Mouse (Mus musculus) cerebellum, adult 8-10 months (tissue): ENCODE results near the gene Laptm5.

ENCODE experiments used
- DNase-seq: peaks from one replicate; pipeline ENCODE4 v3.0.0; 2022

The Laptm5 gene

DNA sequence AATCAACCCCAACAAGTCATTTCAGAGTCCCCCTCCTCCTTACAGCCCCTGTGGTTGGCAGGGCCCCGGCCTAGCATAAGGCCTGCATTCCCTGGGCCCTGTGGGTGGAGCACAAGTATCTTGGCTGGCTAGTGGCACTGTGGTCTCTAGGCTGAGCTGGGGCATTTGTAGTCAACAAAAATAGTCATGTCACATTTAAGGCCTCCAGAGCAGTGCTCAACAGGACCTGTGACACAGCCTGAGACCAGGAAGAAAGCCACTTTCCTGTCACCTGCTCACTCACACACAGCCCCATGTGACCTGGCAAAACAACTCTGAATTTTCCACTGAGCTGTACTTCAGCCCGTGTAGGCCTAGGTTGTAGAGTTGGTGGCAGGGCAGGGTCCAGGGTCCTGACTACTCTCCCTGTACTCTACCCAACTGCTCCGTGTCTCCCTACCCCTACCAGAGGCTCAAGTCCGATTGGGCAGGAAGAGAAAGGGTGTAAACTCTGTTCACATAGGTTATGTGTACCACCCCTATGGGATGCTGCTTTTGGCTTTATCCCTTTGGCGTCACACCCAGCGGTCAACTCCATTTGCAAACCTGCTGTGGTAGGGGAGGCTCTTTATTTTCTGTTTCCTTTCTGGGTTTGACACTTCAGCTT lies 13.0 kb upstream of the Laptm5 start:
- no peak for DNase-seq

- DNase-seq, result no peak
These were observed 12.2 kb upstream of the Laptm5 start for GRCm38 (mm10) chr4:130900746-130901145.

- no peak for DNase-seq
These were observed 10.6 kb upstream of the Laptm5 start for GRCm38 (mm10) chr4:130902289-130902781.

DNA sequence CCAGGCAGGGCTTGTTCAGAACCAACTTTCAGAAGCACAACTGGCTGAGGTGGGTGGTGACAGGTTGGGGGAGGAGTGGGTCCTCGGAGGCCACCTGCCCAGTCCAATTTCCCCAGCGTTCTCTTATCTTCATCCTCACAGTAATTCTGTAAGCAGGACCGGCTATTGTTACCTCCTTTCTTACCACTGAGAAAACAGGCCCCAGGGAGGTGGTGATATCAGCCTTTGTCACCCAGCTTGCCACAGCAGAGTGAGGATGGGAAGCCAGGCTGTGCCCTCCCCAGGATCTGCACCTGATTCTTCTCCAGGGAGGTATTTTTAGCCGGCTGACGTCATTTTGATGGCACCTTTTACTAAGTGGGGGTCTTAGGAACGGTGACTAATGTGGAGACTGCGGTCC lies 7.9 kb upstream of the Laptm5 start:
- DNase-seq, result no peak

GRCm38 (mm10) chr4:130905882-130906281 lies 7.0 kb upstream of the Laptm5 start:
- DNase-seq, result no peak

DNA sequence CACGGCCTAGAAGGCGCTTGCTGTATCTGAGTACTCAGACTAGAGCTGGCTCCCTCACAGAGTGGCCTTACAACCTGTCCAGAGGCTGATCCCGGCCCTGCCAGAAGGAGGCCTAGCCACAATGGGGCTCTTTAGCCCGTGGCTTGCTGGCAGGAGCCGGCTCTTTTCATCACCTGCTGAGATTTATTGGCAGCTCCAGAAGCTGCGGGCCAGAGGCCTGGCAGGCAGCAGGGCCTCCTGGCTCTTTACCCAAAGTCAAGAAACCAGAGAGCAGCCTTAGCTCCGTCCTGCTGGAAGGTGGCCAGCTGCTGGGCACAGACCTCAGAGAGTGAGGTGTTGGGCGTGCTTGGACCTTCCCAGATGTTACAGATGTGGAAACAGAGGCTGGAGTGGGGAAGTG lies 6.6 kb upstream of the Laptm5 start:
- peak; percentile 51 for DNase-seq

GRCm38 (mm10) chr4:130907200-130908069 lies 5.5 kb upstream of the Laptm5 start:
- DNase-seq, result no peak

DNA sequence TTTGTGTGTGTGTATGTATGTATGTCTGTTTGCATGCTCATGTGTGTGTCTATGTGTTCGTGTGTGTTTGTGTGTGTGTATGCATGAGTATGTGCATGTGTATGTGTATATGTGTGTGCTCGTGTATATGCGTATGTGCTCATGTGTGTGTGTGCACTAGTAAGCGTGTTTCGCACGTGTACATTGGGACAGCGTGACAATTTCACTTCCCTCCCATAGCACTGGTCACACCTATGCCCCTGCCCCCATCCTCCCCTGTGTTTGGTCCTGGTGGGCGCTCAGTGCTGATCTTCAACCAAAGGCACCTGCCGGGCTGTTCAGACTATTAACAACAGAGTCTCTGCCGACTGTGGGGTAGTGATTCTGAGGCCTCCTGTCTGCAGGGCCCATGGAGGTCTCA lies 4.8 kb upstream of the Laptm5 start:
- no peak for DNase-seq

GRCm38 (mm10) chr4:130909167-130909874 lies 3.6 kb upstream of the Laptm5 start:
- no peak for DNase-seq

DNA sequence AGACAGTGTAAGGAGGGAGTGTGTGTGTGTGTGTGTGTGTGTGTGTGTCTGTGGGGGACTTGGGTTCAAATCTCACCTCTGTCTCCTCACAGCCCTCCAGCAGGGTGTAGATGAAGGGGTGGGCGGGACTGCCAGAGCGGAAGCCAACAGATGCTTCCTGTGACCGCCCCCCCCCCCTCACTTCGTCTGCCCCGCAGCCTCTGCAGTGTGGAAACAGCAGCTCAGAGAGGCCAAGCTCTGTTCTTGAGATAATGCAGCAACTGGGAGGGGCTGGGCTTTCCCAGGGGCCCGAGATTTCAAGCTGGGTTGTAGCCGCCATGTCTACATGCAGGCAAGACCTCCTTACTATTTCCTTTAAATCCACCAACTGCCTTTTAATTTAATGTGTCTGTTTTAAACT lies 2.3 kb upstream of the Laptm5 start:
- DNase-seq, result no peak

- no peak for DNase-seq
These were observed 299 bp upstream of the Laptm5 start for GRCm38 (mm10) chr4:130912626-130913025.

DNA sequence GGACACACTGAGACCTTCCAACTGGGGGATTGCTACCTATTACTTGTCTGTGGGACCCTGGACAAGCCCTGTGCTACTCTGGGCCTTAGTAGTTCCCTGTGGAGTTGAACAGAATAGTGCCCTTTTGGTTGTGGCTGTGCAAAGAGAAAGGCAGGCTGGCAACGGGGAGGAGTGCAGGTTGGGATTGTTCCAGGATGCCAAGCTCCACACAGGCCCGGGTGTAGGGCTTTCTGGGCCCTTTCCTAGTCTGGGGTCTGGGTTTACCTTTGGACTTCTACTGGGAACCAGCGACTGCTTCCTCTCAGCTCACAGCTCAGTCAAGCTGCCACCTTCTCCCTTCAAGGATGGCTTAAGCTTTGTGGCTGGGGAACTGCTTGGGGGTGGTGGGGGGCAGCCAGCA lies 586 bp downstream of the Laptm5 start:
- DNase-seq, result no peak

DNA sequence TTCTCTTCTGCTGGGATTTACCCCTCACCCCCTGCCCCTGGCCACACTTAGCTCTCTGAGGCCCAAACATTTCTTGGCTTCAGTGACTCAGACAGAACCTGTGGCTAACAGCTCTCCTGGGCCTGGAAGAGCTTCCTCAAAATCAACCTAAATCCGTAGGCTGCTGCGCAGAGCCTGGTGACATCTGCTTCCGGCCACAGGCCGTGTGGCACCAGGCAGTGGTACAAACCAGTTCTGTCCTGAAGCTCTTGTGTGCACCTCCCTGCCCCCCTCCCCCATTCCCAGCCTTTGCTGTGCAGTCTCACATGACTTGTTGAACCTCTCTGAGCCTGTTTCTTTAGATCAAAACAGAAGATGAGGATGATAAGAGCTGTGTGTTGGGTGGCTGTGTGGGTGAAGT lies 1.1 kb downstream of the Laptm5 start:
- DNase-seq, result no peak

GRCm38 (mm10) chr4:130914527-130914926 lies 1.6 kb downstream of the Laptm5 start:
- no peak for DNase-seq

GRCm38 (mm10) chr4:130915006-130915667 lies 2.2 kb downstream of the Laptm5 start:
- DNase-seq, result no peak

DNA sequence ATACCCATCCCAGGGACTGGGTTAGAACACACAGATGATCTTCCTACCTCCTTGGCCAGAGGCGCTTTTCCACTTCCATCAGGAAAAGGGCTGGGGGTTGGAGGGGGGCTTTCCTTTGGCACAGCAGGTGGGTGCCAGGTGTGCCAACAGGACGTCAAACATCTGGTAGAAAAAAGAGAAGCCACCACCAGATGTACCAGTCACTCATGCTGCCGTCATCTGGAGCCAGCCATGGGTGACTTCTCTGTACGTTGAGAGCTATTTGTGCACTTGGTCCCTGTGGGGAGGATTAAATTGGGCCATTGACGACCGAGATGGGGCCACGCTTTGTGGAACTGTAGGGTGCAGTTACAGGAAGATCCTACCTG lies 2.7 kb downstream of the Laptm5 start:
- DNase-seq, result no peak

DNA sequence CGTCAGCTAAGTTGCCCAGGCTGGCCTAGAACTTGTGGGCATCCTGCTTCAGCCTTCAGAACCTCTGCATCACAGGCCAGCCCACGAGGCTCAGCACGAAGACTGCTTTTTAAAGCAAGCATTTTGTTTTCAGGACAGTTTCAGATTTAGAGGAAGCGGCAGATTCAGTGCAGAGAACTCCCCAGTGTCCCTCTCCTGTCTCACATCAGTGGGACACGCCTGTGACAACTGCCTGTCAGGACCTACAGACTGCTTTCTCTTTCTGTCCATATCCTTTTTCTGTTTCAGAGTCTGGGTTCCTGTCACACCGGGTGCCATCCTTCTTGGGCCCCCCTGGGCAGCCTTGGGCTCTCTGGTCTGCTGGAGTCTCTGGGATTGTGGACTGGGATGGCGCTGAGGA lies 3.7 kb downstream of the Laptm5 start:
- no peak for DNase-seq

DNA sequence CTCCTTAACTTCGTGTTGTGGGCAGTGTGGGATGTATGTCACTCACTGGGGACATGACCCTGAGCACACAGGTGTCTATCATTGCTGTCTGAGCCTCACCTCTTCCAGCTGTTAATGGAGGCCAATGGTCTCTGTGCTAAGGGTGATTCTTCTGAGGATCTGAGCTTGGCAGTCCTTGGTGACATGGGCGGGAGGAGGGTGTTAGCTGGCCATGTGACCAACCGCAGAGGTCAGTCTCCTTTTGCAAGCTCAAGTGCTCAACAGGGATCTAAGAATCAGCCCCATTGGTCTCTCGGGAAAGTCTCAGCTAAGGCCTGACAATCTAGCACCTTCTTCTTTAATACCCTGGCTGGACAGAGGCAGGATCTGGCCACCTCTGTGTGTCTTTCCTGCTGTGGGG lies 4.6 kb downstream of the Laptm5 start:
- DNase-seq, result no peak

GRCm38 (mm10) chr4:130918805-130919749 lies 6.2 kb downstream of the Laptm5 start:
- DNase-seq, result no peak

- DNase-seq, result no peak
These were observed 6.9 kb downstream of the Laptm5 start for GRCm38 (mm10) chr4:130919750-130920356.

GRCm38 (mm10) chr4:130920951-130921693 lies 8.2 kb downstream of the Laptm5 start:
- no peak for DNase-seq
